Mouse (Mus musculus) testis, adult 2 months (tissue): ENCODE data around the gene Gabarapl2. TPM values are rescaled to one million over a fixed set of nuclear protein-coding genes. Genes with fewer than 3 reads are reported as not detected.
A peak's percentile ranks its signal among the peaks of the same experiment; 100 is the strongest.

Experiments used
- H3K27ac ChIP-seq: fragments of 200-500 bp; 2 replicates; pipeline ENCODE4 v1.5.1; 2012; ENCODE audit warnings: low read depth, low read length; ENCODE audit not compliant: control insufficient read depth, insufficient read depth
- H3K27me3 ChIP-seq: fragments of 200-500 bp; 2 replicates; pipeline ENCODE4 v1.6.1; 2012; ENCODE audit warnings: mild to moderate bottlenecking, low read length, moderate library complexity; ENCODE audit not compliant: control insufficient read depth, insufficient read depth
- H3K36me3 ChIP-seq: fragments of 200-500 bp; 2 replicates; pipeline ENCODE4 v1.6.1; 2012; ENCODE audit warnings: mild to moderate bottlenecking, low read length; ENCODE audit not compliant: control insufficient read depth, insufficient read depth
- H3K4me1 ChIP-seq: fragments of 200-500 bp; 2 replicates; pipeline ENCODE4 v1.6.1; 2012; ENCODE audit warnings: low read length; ENCODE audit not compliant: control insufficient read depth, insufficient read depth
- H3K4me3 ChIP-seq: fragments of 200-500 bp; 2 replicates; pipeline ENCODE4 v1.5.1; 2012; ENCODE audit warnings: low read depth, mild to moderate bottlenecking, low read length, moderate library complexity, mixed read lengths; ENCODE audit not compliant: control insufficient read depth
- CTCF ChIP-seq: fragments of 200-500 bp; IDR thresholded peaks from 2 replicates; pipeline ENCODE4 v1.5.1; 2012; ENCODE audit warnings: low read depth, mild to moderate bottlenecking, inconsistent platforms, low read length, moderate library complexity; ENCODE audit not compliant: control insufficient read depth, insufficient read depth, insufficient replicate concordance
- POLR2A ChIP-seq: fragments of 200-500 bp; IDR thresholded peaks from 2 replicates; pipeline ENCODE4 v1.6.1; 2012; ENCODE audit warnings: low read depth, mild to moderate bottlenecking, inconsistent platforms, low read length, moderate library complexity; ENCODE audit not compliant: control insufficient read depth
- polyA plus RNA-seq: library from polyadenylated mRNA; depleted of rRNA; stranded (reverse); fragments of >200 nt; gene quantifications from 2 replicates; pipeline ENCODE4 v1.2.3, GENCODE M21; 2012; rRNA removed

Gene Gabarapl2
- 18.7 and 24.3 TPM in 2 replicates for polyA plus RNA-seq

- H3K36me3 ChIP-seq: no peaks in the 10 kb centered on the region
- no peaks in the 10 kb centered on the region for H3K27me3 ChIP-seq
- TF ChIP-seq POLR2A (peak; percentile 64), CTCF (no peak)
- H3K4me3 ChIP-seq: peak within 1 kb of the TSS; percentile 97
- peaks cover 16% of the 10 kb centered on the region for H3K4me1 ChIP-seq
- H3K27ac ChIP-seq: peak within 1 kb of the TSS; percentile 58
Observed at GRCm38 (mm10) chr8:111940171-111941100, at the start of gene Gabarapl2. Gene Gabarapl2, plus strand, starts transcription at chr8:111940703.

GRCm38 (mm10) chr8:111890911-111891303 lies 49.6 kb upstream of the Gabarapl2 start:
- peaks cover 5% of the 10 kb centered on the region for H3K4me1 ChIP-seq
- H3K36me3 ChIP-seq: no peaks in the 10 kb centered on the region
- no peak for TF ChIP-seq POLR2A
- no peak for TF ChIP-seq CTCF
- H3K27ac ChIP-seq: no peak overlapping the region
- no peaks in the 10 kb centered on the region for H3K27me3 ChIP-seq
- H3K4me3 ChIP-seq: peak overlapping the region; percentile 53

DNA sequence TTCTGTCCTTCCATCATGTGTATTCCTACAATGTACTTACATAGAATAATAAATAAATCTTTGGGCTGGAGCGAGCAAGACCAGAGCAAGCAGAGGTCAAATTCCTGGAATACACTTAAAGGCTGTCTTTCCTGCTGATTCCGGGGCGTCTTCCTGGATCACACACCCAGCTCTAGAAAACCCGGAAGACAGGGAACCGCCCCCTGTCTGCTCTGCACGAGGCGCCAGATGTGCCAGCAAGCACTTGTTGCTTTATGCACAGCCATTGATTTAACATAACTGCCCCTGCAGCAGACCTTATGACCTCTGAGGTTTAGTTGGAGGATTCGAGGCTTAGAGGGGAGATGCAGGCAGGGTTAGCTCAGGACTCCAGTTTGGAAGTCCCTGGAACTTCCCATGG lies 48.5 kb upstream of the Gabarapl2 start:
- no peaks in the 10 kb centered on the region for H3K27me3 ChIP-seq

DNA sequence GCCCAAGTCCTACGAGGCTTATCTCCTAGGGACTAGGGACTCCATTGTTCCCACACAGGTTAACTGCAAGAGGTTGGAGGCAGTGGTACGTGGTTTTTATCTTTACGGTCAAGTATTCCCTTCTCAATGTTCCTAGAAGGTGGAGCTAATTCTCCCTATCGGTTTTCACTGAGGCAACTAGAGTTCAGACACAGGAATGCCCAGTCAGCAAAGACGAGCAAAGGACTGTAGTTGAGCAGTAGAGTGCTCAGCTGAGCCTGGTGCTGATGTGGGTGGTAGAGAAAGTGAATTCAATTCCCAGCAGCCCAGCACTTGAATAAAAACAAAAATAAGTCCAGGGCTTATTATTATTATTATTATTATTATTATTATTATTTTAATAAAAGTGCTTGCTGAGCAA lies 47.9 kb upstream of the Gabarapl2 start:
- Histone ChIP-seq H3K27ac (no peak overlapping the region), H3K36me3 (no peaks in the 10 kb centered on the region), H3K4me1 (peaks cover 5% of the 10 kb centered on the region), H3K27me3 (no peaks in the 10 kb centered on the region), H3K4me3 (no peak overlapping the region)
- TF ChIP-seq POLR2A: no peak
- no peak for TF ChIP-seq CTCF

More for the DNA sequence above, 48.5 kb upstream of the Gabarapl2 start:
- H3K4me1 ChIP-seq: peaks cover 5% of the 10 kb centered on the region
- no peaks in the 10 kb centered on the region for H3K36me3 ChIP-seq
- no peak for TF ChIP-seq POLR2A
- TF ChIP-seq CTCF: no peak
- no peak overlapping the region for H3K27ac ChIP-seq
- H3K4me3 ChIP-seq: no peak overlapping the region

DNA sequence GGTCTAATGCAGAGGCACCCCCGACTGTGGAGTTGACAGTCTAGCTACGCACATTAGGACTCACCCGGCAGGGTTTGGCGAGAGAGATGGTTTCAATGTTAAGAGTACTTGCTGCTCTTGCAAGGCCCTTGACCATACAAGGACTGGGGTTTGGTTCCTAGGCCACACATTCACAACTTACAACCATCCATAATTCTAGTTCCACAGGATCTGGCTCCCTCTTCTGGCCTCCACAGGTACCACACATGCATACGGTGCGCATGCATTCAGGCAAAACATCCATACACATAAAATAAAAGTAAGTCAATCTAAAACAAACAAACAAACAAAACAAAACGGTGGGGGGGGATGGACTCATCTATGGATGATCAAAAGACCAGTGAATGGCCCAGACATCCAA lies 45.5 kb upstream of the Gabarapl2 start:
- no peaks in the 10 kb centered on the region for H3K27me3 ChIP-seq
- peak; percentile 25; the same call in 1 of the 2 replicates for TF ChIP-seq CTCF
- no peak for TF ChIP-seq POLR2A
- no peak overlapping the region for H3K4me3 ChIP-seq
- H3K4me1 ChIP-seq: peaks cover 4% of the 10 kb centered on the region
- H3K36me3 ChIP-seq: no peaks in the 10 kb centered on the region
- H3K27ac ChIP-seq: no peak overlapping the region

DNA sequence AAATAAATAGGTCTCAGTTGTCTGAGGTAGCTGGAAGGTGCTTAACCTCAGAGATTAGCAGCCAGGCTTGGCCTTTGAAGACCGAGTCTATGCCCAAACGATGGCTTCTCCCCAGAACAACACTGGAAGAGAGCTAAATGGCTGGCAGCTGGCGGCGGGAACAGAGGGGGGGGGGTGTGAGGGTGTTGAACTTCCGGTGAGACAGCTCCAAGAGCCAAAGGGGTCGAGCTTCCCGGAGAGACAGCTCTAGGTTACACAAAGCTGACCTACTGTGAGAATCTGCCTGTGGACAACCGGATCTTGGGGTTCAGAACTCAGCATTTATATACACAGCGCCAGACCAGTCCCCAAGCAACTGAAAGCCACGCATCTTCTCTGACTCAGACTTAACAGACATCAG lies 41.9 kb upstream of the Gabarapl2 start:
- Histone ChIP-seq H3K4me1 (no peaks in the 10 kb centered on the region; the same call in 1 of the 2 replicates), H3K27ac (no peak overlapping the region), H3K27me3 (no peaks in the 10 kb centered on the region), H3K36me3 (no peaks in the 10 kb centered on the region), H3K4me3 (no peak overlapping the region)
- TF ChIP-seq POLR2A: no peak
- no peak for TF ChIP-seq CTCF

DNA sequence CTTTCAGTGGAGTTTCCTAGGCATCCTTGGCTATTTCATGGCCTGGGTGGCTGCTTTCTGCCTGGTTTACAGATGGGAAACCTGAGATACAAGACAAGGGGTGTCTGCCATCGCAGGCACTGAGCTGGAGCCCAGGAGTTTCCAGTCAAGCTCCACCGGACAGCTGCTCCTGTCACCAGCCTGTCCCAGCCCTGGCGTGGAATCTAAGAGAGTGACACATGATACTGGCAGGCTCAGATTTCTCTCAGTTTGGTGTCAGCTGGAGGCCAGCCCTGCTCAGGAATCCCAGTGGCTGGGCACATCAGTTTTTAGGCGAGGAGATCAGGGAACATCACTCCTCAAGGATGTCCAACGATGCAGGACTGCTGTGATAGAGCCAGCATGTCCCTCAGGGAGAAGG lies 38.4 kb upstream of the Gabarapl2 start:
- no peaks in the 10 kb centered on the region for H3K27me3 ChIP-seq
- no peak for TF ChIP-seq POLR2A
- TF ChIP-seq CTCF: no peak
- no peaks in the 10 kb centered on the region for H3K36me3 ChIP-seq
- no peak overlapping the region for H3K4me3 ChIP-seq
- no peaks in the 10 kb centered on the region; the same call in 1 of the 2 replicates for H3K4me1 ChIP-seq
- H3K27ac ChIP-seq: no peak overlapping the region
